Mouse (Mus musculus) left cerebral cortex, postnatal 4 days (tissue): ENCODE results near the gene Nhsl1. TPM values are rescaled to one million over a fixed set of nuclear protein-coding genes. Genes with fewer than 3 reads are reported as not detected.

ENCODE experiments used
- total RNA-seq, 2 experiments: library from RNA; stranded (reverse); gene quantifications; 2 replicates each; pipeline ENCODE4 v1.2.3; 2021

Nhsl1 gene
- total RNA-seq, 2 experiments from 2014 or later = 27.5 to 27.9 TPM

Other genes starting within 250 kb of the Nhsl1 start
- under 1 TPM; 0.18 to 0.52 TPM for gene Ect2l, start 108.1 kb upstream of the Nhsl1 start, total RNA-seq
- gene Ccdc28a, start 84.0 kb upstream of the Nhsl1 start, total RNA-seq = 1 to 10 TPM; 4.4 to 4.7 TPM
- gene Hebp2, start 227.1 kb downstream of the Nhsl1 start, total RNA-seq = 1 to 10 TPM; 4.9 to 5.4 TPM